8 mouse cellular contexts compared by ENCODE assay signal in the genomic region with DNA sequence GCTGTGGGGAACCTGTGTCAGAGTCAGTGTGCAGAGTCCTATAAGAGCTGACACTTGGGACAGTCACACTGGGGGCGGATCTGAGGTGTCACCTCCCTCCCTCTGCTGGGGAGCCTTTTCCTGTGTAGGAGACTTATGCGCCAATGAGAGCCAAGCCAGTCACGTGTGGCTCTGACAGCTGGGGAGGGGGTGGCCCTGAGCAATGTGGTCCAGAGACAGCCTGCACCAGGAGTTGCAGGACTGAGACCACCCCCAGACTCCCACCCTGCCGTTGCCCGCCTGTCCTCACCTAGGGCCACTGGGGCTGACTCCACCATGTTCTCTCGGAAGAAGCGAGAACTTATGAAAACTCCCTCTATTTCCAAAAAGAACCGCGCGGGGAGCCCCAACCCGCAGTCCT. TPM values are rescaled to one million over a fixed set of nuclear protein-coding genes. Genes with fewer than 3 reads are reported as not detected.
DNase-seq lines count a peak whose midpoint lies in the region; ATAC-seq lines count a peak whose summit lies in the region.

A gene (plus strand): TSS at position 143 of the 400 bp plus-strand sequence.

- DNase-seq in intestine, embryonic 14.5 days (ENCODE audit: low spot score) = no peak
- no peak for DNase-seq in right cerebral cortex, adult 2 months (ENCODE audit: low spot score in 2 of 2)
- no peak for DNase-seq in urinary bladder, postnatal 10 days (ENCODE audit: low spot score)
- no peak for DNase-seq in hindbrain, embryonic 10.5 days (ENCODE audit: low spot score)

- WGBS in intestine, embryonic 14.5 days = 71% methylated on average over 11 of the region's 11 CpGs
- WGBS in intestine, embryonic 16.5 days = 74% methylated on average over 11 of the region's 11 CpGs
- 65% methylated on average over 11 of the region's 11 CpGs for WGBS in lung, embryonic 15.5 days
- WGBS in stomach, embryonic 15.5 days = 73% methylated on average over 11 of the region's 11 CpGs
- WGBS in hindbrain, embryonic 10.5 days = 68% methylated on average over 11 of the region's 11 CpGs

- H3K4me3 ChIP-seq in intestine, embryonic 14.5 days (ENCODE audit: low read depth, low read length) = 0 out of 2 replicates have a peak within 1 kb of the TSS, but pooled peaks have one; percentile 6
- no peak within 1 kb of the TSS for H3K4me3 ChIP-seq in intestine, embryonic 16.5 days (ENCODE audit: low read length)
- H3K4me3 ChIP-seq in lung, embryonic 15.5 days = peak within 1 kb of the TSS; percentile 3; the same call in 1 of the 2 replicates
- peak within 1 kb of the TSS; percentile 17; the same call in 1 of the 2 replicates for H3K4me3 ChIP-seq in stomach, embryonic 15.5 days (replicated peaks)
- no peak within 1 kb of the TSS for H3K4me3 ChIP-seq in hindbrain, embryonic 10.5 days

- H3K36me3 ChIP-seq in intestine, embryonic 14.5 days (ENCODE audit: control insufficient read depth, insufficient read depth, low read length) = no peaks in the 10 kb centered on the region
- no peaks in the 10 kb centered on the region for H3K36me3 ChIP-seq in intestine, embryonic 16.5 days (ENCODE audit: control insufficient read depth, insufficient read depth, low read length)
- no peaks in the 10 kb centered on the region; the same call in 1 of the 2 replicates for H3K36me3 ChIP-seq in lung, embryonic 15.5 days
- H3K36me3 ChIP-seq in stomach, embryonic 15.5 days = no peaks in the 10 kb centered on the region
- H3K36me3 ChIP-seq in hindbrain, embryonic 10.5 days = peaks cover 6% of the 10 kb centered on the region

- ATAC-seq in intestine, embryonic 14.5 days (replicated peaks; ENCODE audit: low FRiP score, low TSS enrichment, low read depth) = no peak
- no peak for ATAC-seq in intestine, embryonic 16.5 days
- ATAC-seq in granulocyte monocyte progenitor cell, adult 5-6 weeks (replicated peaks; ENCODE audit: poor library complexity, severe bottlenecking) = peak; percentile 83
- no peak for ATAC-seq in lung, embryonic 15.5 days (ENCODE audit: borderline replicate concordance, extremely low read depth, low FRiP score, low TSS enrichment)
- no peak for ATAC-seq in stomach, embryonic 15.5 days (ENCODE audit: insufficient read depth, low FRiP score, low read depth)

- H3K4me1 ChIP-seq in intestine, embryonic 14.5 days (replicated peaks; ENCODE audit: control insufficient read depth, insufficient read depth, low read length) = peaks cover 14% of the 10 kb centered on the region; the same call in 1 of the 2 replicates
- H3K4me1 ChIP-seq in intestine, embryonic 16.5 days (ENCODE audit: control insufficient read depth, insufficient read depth, low read length) = peaks cover 20% of the 10 kb centered on the region
- H3K4me1 ChIP-seq in lung, embryonic 15.5 days = peaks cover 54% of the 10 kb centered on the region
- peaks cover 27% of the 10 kb centered on the region for H3K4me1 ChIP-seq in stomach, embryonic 15.5 days
- peaks cover 32% of the 10 kb centered on the region for H3K4me1 ChIP-seq in hindbrain, embryonic 10.5 days (replicated peaks)

- no peak within 1 kb of the TSS for H3K4me2 ChIP-seq in intestine, embryonic 14.5 days (ENCODE audit: low read length)
- no peak within 1 kb of the TSS for H3K4me2 ChIP-seq in intestine, embryonic 16.5 days (ENCODE audit: low read depth, low read length)
- no peak within 1 kb of the TSS; the same call in 1 of the 2 replicates for H3K4me2 ChIP-seq in lung, embryonic 15.5 days
- H3K4me2 ChIP-seq in stomach, embryonic 15.5 days = no peak within 1 kb of the TSS

- no peak within 1 kb of the TSS for H3K27ac ChIP-seq in intestine, embryonic 14.5 days (ENCODE audit: low read depth)
- H3K27ac ChIP-seq in intestine, embryonic 16.5 days (ENCODE audit: low read length) = no peak within 1 kb of the TSS
- H3K27ac ChIP-seq in lung, embryonic 15.5 days = no peak within 1 kb of the TSS
- H3K27ac ChIP-seq in stomach, embryonic 15.5 days = no peak within 1 kb of the TSS
- no peak within 1 kb of the TSS for H3K27ac ChIP-seq in hindbrain, embryonic 10.5 days

- no peak within 1 kb of the TSS for H3K9ac ChIP-seq in intestine, embryonic 14.5 days (ENCODE audit: low read length)
- H3K9ac ChIP-seq in intestine, embryonic 16.5 days (ENCODE audit: low read depth, low read length) = no peak within 1 kb of the TSS; the same call in 1 of the 2 replicates
- H3K9ac ChIP-seq in lung, embryonic 15.5 days = no peak within 1 kb of the TSS
- no peak within 1 kb of the TSS for H3K9ac ChIP-seq in stomach, embryonic 15.5 days

- peaks cover 32% of the 10 kb centered on the region for H3K27me3 ChIP-seq in intestine, embryonic 14.5 days (replicated peaks; ENCODE audit: control insufficient read depth, insufficient read depth, low read length)
- peaks cover 12% of the 10 kb centered on the region for H3K27me3 ChIP-seq in intestine, embryonic 16.5 days (replicated peaks; ENCODE audit: control insufficient read depth, insufficient read depth, low read length)
- peaks cover 35% of the 10 kb centered on the region for H3K27me3 ChIP-seq in lung, embryonic 15.5 days
- peaks cover 24% of the 10 kb centered on the region for H3K27me3 ChIP-seq in stomach, embryonic 15.5 days (replicated peaks)
- peaks cover 94% of the 10 kb centered on the region for H3K27me3 ChIP-seq in hindbrain, embryonic 10.5 days (ENCODE audit: insufficient read depth, poor library complexity, severe bottlenecking)

- no peaks in the 10 kb centered on the region for H3K9me3 ChIP-seq in intestine, embryonic 14.5 days (ENCODE audit: control insufficient read depth, low read length)
- no peaks in the 10 kb centered on the region for H3K9me3 ChIP-seq in intestine, embryonic 16.5 days (ENCODE audit: control insufficient read depth, low read length)
- no peaks in the 10 kb centered on the region for H3K9me3 ChIP-seq in lung, embryonic 15.5 days
- no peaks in the 10 kb centered on the region for H3K9me3 ChIP-seq in stomach, embryonic 15.5 days
- H3K9me3 ChIP-seq in hindbrain, embryonic 10.5 days = peaks cover 6% of the 10 kb centered on the region; the same call in 1 of the 2 replicates

RNA-seq across cellular contexts. Expression of the gene that starts here (rescaled TPM):
- 6.8 and 8.0 TPM in 2 replicates for polyA plus RNA-seq in intestine, embryonic 14.5 days (2014; fragmentation: Nextera tagmentation; extraction: Ambion mirVana)
- polyA plus RNA-seq in intestine, embryonic 16.5 days (2015; fragmentation: Nextera tagmentation; extraction: Ambion mirVana) = 6.0 and 7.3 TPM in 2 replicates
- total RNA-seq in granulocyte monocyte progenitor cell, adult 5-6 weeks (2014; fragmentation: Nextera tagmentation) = 109 and 133 TPM in 2 replicates
- total RNA-seq in granulocyte monocyte progenitor cell, adult 5-6 weeks (2017) = 110 and 120 TPM in 2 replicates
- polyA plus RNA-seq in lung, embryonic 15.5 days (2015; fragmentation: Nextera tagmentation; extraction: Ambion mirVana) = 16.8 and 19.8 TPM in 2 replicates
- polyA plus RNA-seq in stomach, embryonic 15.5 days (2015; fragmentation: Nextera tagmentation; extraction: Ambion mirVana) = 9.1 and 10.0 TPM in 2 replicates
- polyA plus RNA-seq in hindbrain, embryonic 10.5 days (2016; fragmentation: Nextera tagmentation; extraction: Ambion mirVana) = 8.4 and 9.0 TPM in 2 replicates

Comparison
In these comparisons a context has a peak if more than half of its experiments do, and no peak if none do; other contexts are left out.
1. H3K4me3 ChIP-seq: peak in intestine, embryonic 14.5 days (single experiment), lung, embryonic 15.5 days (single experiment) and stomach, embryonic 15.5 days (single experiment); none in intestine, embryonic 16.5 days (single experiment) and hindbrain, embryonic 10.5 days (single experiment).